8 mouse cellular contexts compared by ENCODE assay signal in the genomic region with DNA sequence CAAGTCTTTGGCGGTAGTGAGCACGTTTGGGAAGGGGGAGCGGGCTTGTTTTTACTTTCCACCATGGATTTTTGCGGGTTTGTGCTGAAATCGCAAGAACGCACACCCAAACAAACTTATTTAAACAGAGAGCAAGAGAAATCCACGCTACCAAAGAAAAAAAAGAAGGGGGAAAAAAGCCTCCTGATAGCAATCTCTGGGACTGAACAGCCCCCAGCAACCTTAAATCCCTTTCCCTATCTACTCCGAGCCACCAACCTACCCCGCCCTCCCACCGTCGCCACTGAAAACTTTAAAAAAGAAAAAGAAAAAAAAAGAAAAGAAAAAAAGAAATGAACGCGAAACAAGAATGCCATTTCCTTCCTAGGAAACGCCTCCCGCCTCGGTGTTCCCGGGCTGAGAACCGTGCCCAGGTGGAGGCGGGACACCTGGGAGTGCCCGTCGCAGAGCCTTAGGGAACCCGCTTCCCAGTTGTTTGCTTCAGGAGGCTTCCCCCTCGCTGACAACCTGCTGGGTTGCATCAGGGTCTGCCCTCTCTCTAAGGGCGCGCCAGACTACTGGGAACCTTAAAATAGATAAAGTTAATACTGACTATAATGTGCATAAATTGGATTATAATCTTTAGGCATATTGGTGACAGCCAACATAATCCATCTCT. TPM values are rescaled to one million over a fixed set of nuclear protein-coding genes. Genes with fewer than 3 reads are reported as not detected.
DNase-seq lines count a peak whose midpoint lies in the region; ATAC-seq and TF ChIP-seq lines count a peak whose summit lies in the region.

No protein-coding gene starts in this region.

- TF ChIP-seq RAD21 in CH12.LX (IDR thresholded peaks at IDR 0.05; ENCODE audit: low read depth, low read length): no peak
- no peak for TF ChIP-seq RAD21 in MEL (IDR thresholded peaks at IDR 0.05; ENCODE audit: low read depth, low read length)

- peak overlapping the region; percentile 100 for H3K4me2 ChIP-seq in CH12.LX (ENCODE audit: insufficient read depth, low read depth, poor library complexity, severe bottlenecking)
- H3K4me2 ChIP-seq in embryonic facial prominence, embryonic 13.5 days: peak overlapping the region; percentile 90
- peak overlapping the region; percentile 77 for H3K4me2 ChIP-seq in hindbrain, embryonic 11.5 days (replicated peaks; ENCODE audit: low read depth, low read length)
- H3K4me2 ChIP-seq in limb, embryonic 15.5 days: peak overlapping the region; percentile 91
- H3K4me2 ChIP-seq in midbrain, postnatal 0 days (ENCODE audit: low read depth, low read length, poor library complexity, severe bottlenecking): peak overlapping the region; percentile 78

- dilution Hi-C loops in CH12.LX (cut with MboI; ENCODE audit: extremely low pct_ligation_motif_present, extremely low pct_unique_long_range_greater_than_20kb, low sequenced_read_pairs): no loop called here

- H3K9ac ChIP-seq in CH12.LX (ENCODE audit: insufficient read depth, low read depth) (peak overlapping the region; percentile 84), MEL (ENCODE audit: control insufficient read depth, low read depth, low read length, poor library complexity, severe bottlenecking) (peak overlapping the region; percentile 81)
- H3K9ac ChIP-seq in embryonic facial prominence, embryonic 13.5 days: peak overlapping the region; percentile 71
- peak overlapping the region; percentile 40; the same call in 1 of the 2 replicates for H3K9ac ChIP-seq in hindbrain, embryonic 11.5 days (ENCODE audit: low read depth, low read length)
- peak overlapping the region; percentile 35; the same call in 1 of the 2 replicates for H3K9ac ChIP-seq in limb, embryonic 15.5 days
- peak overlapping the region; percentile 40; the same call in 1 of the 2 replicates for H3K9ac ChIP-seq in midbrain, postnatal 0 days (replicated peaks; ENCODE audit: low read length, poor library complexity, severe bottlenecking)

- in situ Hi-C loops in CH12.LX (cut with MboI; ENCODE audit: low pct_ligation_motif_present, low pct_unique_long_range_greater_than_20kb, low sequenced_read_pairs): loop anchor here (25.0 kb wide), 2 partner anchors 303 to 672 kb away; no protein-coding TSS in a partner anchor

- ATAC-seq in embryonic facial prominence, embryonic 13.5 days (ENCODE audit: insufficient number of reproducible peaks, insufficient read depth, low FRiP score, low TSS enrichment, low read depth): no peak
- no peak for ATAC-seq in hindbrain, embryonic 11.5 days (ENCODE audit: low FRiP score)
- ATAC-seq in limb, embryonic 15.5 days (ENCODE audit: insufficient number of reproducible peaks, low FRiP score, low TSS enrichment, low read depth): no peak
- ATAC-seq in midbrain, postnatal 0 days (ENCODE audit: low FRiP score): no peak

- H3K79me2 ChIP-seq in CH12.LX (replicated peaks; ENCODE audit: control insufficient read depth, extremely low read depth, insufficient read depth, poor library complexity, severe bottlenecking): no peaks in the 10 kb centered on the region; the same call in 1 of the 2 replicates
- peaks cover 8% of the 10 kb centered on the region for H3K79me2 ChIP-seq in MEL (ENCODE audit: control insufficient read depth, insufficient read depth, low read length, poor library complexity)

- H3K4me3 ChIP-seq in CH12.LX (replicated peaks in 1 of 3; ENCODE audit: low read depth in 2 of 3, low read length in 2 of 3, poor library complexity in 1 of 3): peak overlapping the region; percentile 63 to 69 (median 68)
- peak overlapping the region; percentile 81 for H3K4me3 ChIP-seq in MEL (ENCODE audit: control insufficient read depth in 1 of 2, insufficient read depth in 1 of 2, low read depth in 2 of 2, low read length in 2 of 2)
- peak overlapping the region; percentile 81 for H3K4me3 ChIP-seq in embryonic facial prominence, embryonic 13.5 days
- peak overlapping the region; percentile 89 for H3K4me3 ChIP-seq in hindbrain, embryonic 11.5 days (ENCODE audit: low read depth, low read length)
- H3K4me3 ChIP-seq in limb, embryonic 15.5 days: peak overlapping the region; percentile 86
- peak overlapping the region; percentile 80 for H3K4me3 ChIP-seq in midbrain, postnatal 0 days (ENCODE audit: low read depth, low read length)

- H3K27ac ChIP-seq in CH12.LX (ENCODE audit: insufficient read depth, low read depth) (no peak overlapping the region), MEL (ENCODE audit: control insufficient read depth, low read depth, low read length) (peak overlapping the region; percentile 87)
- H3K27ac ChIP-seq in embryonic facial prominence, embryonic 13.5 days: peak overlapping the region; percentile 98
- no peak overlapping the region for H3K27ac ChIP-seq in hindbrain, embryonic 11.5 days (ENCODE audit: low read depth, low read length)
- peak overlapping the region; percentile 93 for H3K27ac ChIP-seq in limb, embryonic 15.5 days
- H3K27ac ChIP-seq in midbrain, postnatal 0 days (ENCODE audit: low read depth, low read length): no peak overlapping the region

- DNase-seq in CH12.LX (ENCODE audit: extremely low read depth) (no peak), MEL (ENCODE audit: low read depth, low spot score) (no peak)
- DNase-seq in hindbrain, embryonic 11.5 days (ENCODE audit: low spot score): peak; percentile 41
- DNase-seq in midbrain, postnatal 0 days (ENCODE audit: low spot score): no peak
- peak; percentile 58 for DNase-seq in thymus, postnatal 4 days
- no peak for DNase-seq in frontal cortex, postnatal 25 days (ENCODE audit: low spot score in 2 of 2)

- H3K27me3 ChIP-seq in CH12.LX (replicated peaks) (no peaks in the 10 kb centered on the region), MEL (ENCODE audit: control insufficient read depth in 1 of 2, insufficient read depth in 2 of 2, low read length in 2 of 2) (no peaks in the 10 kb centered on the region)
- no peaks in the 10 kb centered on the region for H3K27me3 ChIP-seq in embryonic facial prominence, embryonic 13.5 days
- H3K27me3 ChIP-seq in hindbrain, embryonic 11.5 days (ENCODE audit: control insufficient read depth, insufficient read depth, low read length): peaks cover 13% of the 10 kb centered on the region
- peaks cover 2% of the 10 kb centered on the region; the same call in 1 of the 2 replicates for H3K27me3 ChIP-seq in limb, embryonic 15.5 days
- H3K27me3 ChIP-seq in midbrain, postnatal 0 days (ENCODE audit: insufficient read depth, low read length): no peaks in the 10 kb centered on the region

- TF ChIP-seq POLR2A in CH12.LX (IDR thresholded peaks at IDR 0.05; ENCODE audit: low read depth, low read length) (no peak), MEL (IDR thresholded peaks at IDR 0.05; ENCODE audit: control insufficient read depth in 1 of 2, insufficient read depth in 1 of 2, low read depth in 1 of 2, low read length in 2 of 2, poor library complexity in 1 of 2) (no peak)

- peaks cover 0 to 18% of the 10 kb centered on the region in 2 experiments for H3K36me3 ChIP-seq in CH12.LX (replicated peaks in 1 of 2; ENCODE audit: control insufficient read depth in 1 of 2, insufficient read depth in 1 of 2, low read length in 1 of 2)
- no peaks in the 10 kb centered on the region for H3K36me3 ChIP-seq in MEL (ENCODE audit: control insufficient read depth in 1 of 2, insufficient read depth in 2 of 2, low read length in 2 of 2)
- H3K36me3 ChIP-seq in embryonic facial prominence, embryonic 13.5 days: peaks cover 5% of the 10 kb centered on the region; the same call in 1 of the 2 replicates
- H3K36me3 ChIP-seq in hindbrain, embryonic 11.5 days (ENCODE audit: control insufficient read depth, insufficient read depth, low read length): no peaks in the 10 kb centered on the region
- no peaks in the 10 kb centered on the region for H3K36me3 ChIP-seq in limb, embryonic 15.5 days
- H3K36me3 ChIP-seq in midbrain, postnatal 0 days (ENCODE audit: insufficient read depth, low read length): no peaks in the 10 kb centered on the region

- WGBS in embryonic facial prominence, embryonic 13.5 days: under 1% methylated on average over 25 of the region's 25 CpGs
- WGBS in hindbrain, embryonic 11.5 days: under 1% methylated on average over 25 of the region's 25 CpGs
- WGBS in limb, embryonic 15.5 days: under 1% methylated on average over 25 of the region's 25 CpGs
- WGBS in midbrain, postnatal 0 days: under 1% methylated on average over 25 of the region's 25 CpGs

- TF ChIP-seq CTCF in CH12.LX (conservative IDR thresholded peaks at IDR 0.05 in 1 of 2, IDR thresholded peaks at IDR 0.05 in 1 of 2; ENCODE audit: low read depth in 2 of 2, low read length in 2 of 2): no peak
- no peak for TF ChIP-seq CTCF in MEL (IDR thresholded peaks at IDR 0.05 in 2 of 3, conservative IDR thresholded peaks at IDR 0.05 in 1 of 3; ENCODE audit: control insufficient read depth in 1 of 3, insufficient read depth in 1 of 3, low read depth in 2 of 3, low read length in 3 of 3, poor library complexity in 1 of 3, severe bottlenecking in 1 of 3)
- TF ChIP-seq CTCF in midbrain, postnatal 0 days (IDR thresholded peaks at IDR 0.05): no peak

- H3K4me1 ChIP-seq in CH12.LX (ENCODE audit: control insufficient read depth in 1 of 2, insufficient read depth in 2 of 2) (peaks cover 0 to 16% of the 10 kb centered on the region in 2 experiments; a peak in 2 of 4 replicates), MEL (ENCODE audit: control insufficient read depth in 1 of 2, insufficient read depth in 2 of 2, low read length in 2 of 2) (peaks cover 0 to 3% of the 10 kb centered on the region in 2 experiments; a peak in 2 of 4 replicates)
- H3K4me1 ChIP-seq in embryonic facial prominence, embryonic 13.5 days: peaks cover 30% of the 10 kb centered on the region
- no peaks in the 10 kb centered on the region; the same call in 1 of the 2 replicates for H3K4me1 ChIP-seq in hindbrain, embryonic 11.5 days (replicated peaks; ENCODE audit: control insufficient read depth, insufficient read depth, low read length)
- peaks cover 21% of the 10 kb centered on the region for H3K4me1 ChIP-seq in limb, embryonic 15.5 days
- peaks cover 14% of the 10 kb centered on the region; the same call in 1 of the 2 replicates for H3K4me1 ChIP-seq in midbrain, postnatal 0 days (ENCODE audit: insufficient read depth, low read length)

- H3K9me3 ChIP-seq in CH12.LX (replicated peaks; ENCODE audit: low read length) (peaks cover 9% of the 10 kb centered on the region), MEL (replicated peaks; ENCODE audit: insufficient read depth, low read length) (no peaks in the 10 kb centered on the region)
- H3K9me3 ChIP-seq in embryonic facial prominence, embryonic 13.5 days: no peaks in the 10 kb centered on the region
- H3K9me3 ChIP-seq in hindbrain, embryonic 11.5 days (ENCODE audit: control insufficient read depth, low read length): no peaks in the 10 kb centered on the region
- no peaks in the 10 kb centered on the region for H3K9me3 ChIP-seq in limb, embryonic 15.5 days
- H3K9me3 ChIP-seq in midbrain, postnatal 0 days (ENCODE audit: low read length): no peaks in the 10 kb centered on the region

- TF ChIP-seq EP300 in CH12.LX (IDR thresholded peaks at IDR 0.05; ENCODE audit: low read length): no peak
- no peak for TF ChIP-seq EP300 in MEL (IDR thresholded peaks at IDR 0.05; ENCODE audit: low read depth in 1 of 2, low read length in 2 of 2)

RNA-seq across cellular contexts. Expression of gene Mllt3, which starts 0.7 kb away (rescaled TPM):
- total RNA-seq in CH12.LX (2012; rRNA removed) (5.9 and 10.1 TPM in 2 replicates), CH12.LX (2014; rRNA removed) (8.3 and 10.5 TPM in 2 replicates), MEL (2012; rRNA removed) (15.4 and 26.6 TPM in 2 replicates)
- polyA plus RNA-seq in CH12.LX (2012; ENCODE audit: insufficient read length, low read depth) (20.9 and 22.6 TPM in 2 replicates), MEL (2012; ENCODE audit: insufficient read depth in 1 of 2, insufficient read length in 2 of 2, low read depth in 1 of 2, low replicate concordance in 2 of 2, missing spikeins in 1 of 2) (10 to 100 TPM in 1 of 2 experiments, not detected in 1; 75.3 TPM)
- 85.5 and 89.3 TPM in 2 replicates for polyA plus RNA-seq in embryonic facial prominence, embryonic 13.5 days (2015; fragmentation: Nextera tagmentation; extraction: Ambion mirVana)
- 58.5 and 73.2 TPM in 2 replicates for polyA plus RNA-seq in hindbrain, embryonic 11.5 days (2014; fragmentation: Nextera tagmentation; extraction: Ambion mirVana)
- 42.0 and 42.2 TPM in 2 replicates for polyA plus RNA-seq in limb, embryonic 15.5 days (2015; fragmentation: Nextera tagmentation; extraction: Ambion mirVana)
- 24.8 and 29.2 TPM in 2 replicates for total RNA-seq in midbrain, postnatal 0 days (2014; rRNA removed)
- 46.9 and 57.8 TPM in 2 replicates for polyA plus RNA-seq in midbrain, postnatal 0 days (2015; fragmentation: Nextera tagmentation; extraction: Ambion mirVana)

Comparison
In these comparisons a context has a peak if more than half of its experiments do, and no peak if none do; other contexts are left out.
1. DNase-seq: peak in hindbrain, embryonic 11.5 days (single experiment) and thymus, postnatal 4 days (single experiment); none in CH12.LX (single experiment), MEL (single experiment), midbrain, postnatal 0 days (single experiment) and frontal cortex, postnatal 25 days (0 of 2).
2. H3K27ac ChIP-seq: peak in MEL (single experiment), embryonic facial prominence, embryonic 13.5 days (single experiment) and limb, embryonic 15.5 days (single experiment); none in CH12.LX (single experiment), hindbrain, embryonic 11.5 days (single experiment) and midbrain, postnatal 0 days (single experiment).
3. Of the 35 proteins assayed by ChIP-seq in both MEL and CH12.LX: peak only in MEL: CHD1, CHD2, MXI1 and MYC; only in CH12.LX: none; in both: none; in neither: 31.
4. Peak in every context shown above with its lines, with median percentiles within 50 percentile points of each other: H3K4me2 ChIP-seq, H3K4me3 ChIP-seq and H3K9ac ChIP-seq.